In genomic region chr12:79750253-79751125, GRCm38 (mm10) we compare ENCODE assay signal across 8 mouse cellular contexts.
DNase-seq lines count a peak whose midpoint lies in the region; ATAC-seq lines count a peak whose summit lies in the region.

No protein-coding gene starts in this region.

- DNase-seq in urinary bladder, postnatal 25 days (ENCODE audit: low spot score) = peak; percentile 48
- no peak for DNase-seq in urinary bladder, postnatal 10 days (ENCODE audit: low spot score)
- DNase-seq in forelimb bud, embryonic 11.5 days (ENCODE audit: low read depth, low spot score) = peak; percentile 65
- DNase-seq in lung, postnatal 14 days = peak; percentile 45
- DNase-seq in splenic B cell, adult 2 months (ENCODE audit: low read depth, low spot score) = peak; percentile 36
- no peak for DNase-seq in cerebellum, adult 8-10 months

- no peak overlapping the region for H3K4me3 ChIP-seq in hindbrain, embryonic 16.5 days (ENCODE audit: low read length)

- no peak overlapping the region for H3K4me2 ChIP-seq in hindbrain, embryonic 16.5 days (ENCODE audit: low read length)

- 0 out of 2 replicates have a peak overlapping the region, but pooled peaks have one; percentile 20 for H3K9ac ChIP-seq in hindbrain, embryonic 16.5 days (ENCODE audit: low read depth, low read length)

- peaks cover 27% of the 10 kb centered on the region for H3K4me1 ChIP-seq in hindbrain, embryonic 16.5 days (ENCODE audit: control insufficient read depth, insufficient read depth, low read depth, low read length)

- H3K9me3 ChIP-seq in hindbrain, embryonic 16.5 days (ENCODE audit: control insufficient read depth, low read length) = no peaks in the 10 kb centered on the region

- 8% methylated on average over 10 of the region's 10 CpGs for whole genome bisulfite sequencing in hindbrain, embryonic 16.5 days

- peak; percentile 82 for ATAC-seq in hindbrain, embryonic 16.5 days
- no peak for ATAC-seq in CD4-positive, CD25-positive, alpha-beta regulatory T cell, adult 4 months

- peak overlapping the region; percentile 26 for H3K27ac ChIP-seq in hindbrain, embryonic 16.5 days (ENCODE audit: low read depth, low read length)

- H3K36me3 ChIP-seq in hindbrain, embryonic 16.5 days (ENCODE audit: control insufficient read depth, insufficient read depth, low read length) = no peaks in the 10 kb centered on the region
- no peaks in the 10 kb centered on the region for H3K36me3 ChIP-seq in splenic B cell, adult 2 months (ENCODE audit: control insufficient read depth, insufficient read depth, low read length, poor library complexity, severe bottlenecking)

- no peaks in the 10 kb centered on the region for H3K27me3 ChIP-seq in hindbrain, embryonic 16.5 days (replicated peaks; ENCODE audit: control insufficient read depth, insufficient read depth, low read length)
- no peaks in the 10 kb centered on the region for H3K27me3 ChIP-seq in splenic B cell, adult 2 months (ENCODE audit: control insufficient read depth, insufficient read depth, low read length, poor library complexity, severe bottlenecking)

Comparison
In these comparisons a context has a peak if more than half of its experiments do, and no peak if none do; other contexts are left out.
1. DNase-seq: peak in urinary bladder, postnatal 25 days (single experiment), forelimb bud, embryonic 11.5 days (single experiment), lung, postnatal 14 days (single experiment) and splenic B cell, adult 2 months (single experiment); none in urinary bladder, postnatal 10 days (single experiment) and cerebellum, adult 8-10 months (single experiment).